8 mouse cellular contexts compared by ENCODE assay signal in the genomic region with DNA sequence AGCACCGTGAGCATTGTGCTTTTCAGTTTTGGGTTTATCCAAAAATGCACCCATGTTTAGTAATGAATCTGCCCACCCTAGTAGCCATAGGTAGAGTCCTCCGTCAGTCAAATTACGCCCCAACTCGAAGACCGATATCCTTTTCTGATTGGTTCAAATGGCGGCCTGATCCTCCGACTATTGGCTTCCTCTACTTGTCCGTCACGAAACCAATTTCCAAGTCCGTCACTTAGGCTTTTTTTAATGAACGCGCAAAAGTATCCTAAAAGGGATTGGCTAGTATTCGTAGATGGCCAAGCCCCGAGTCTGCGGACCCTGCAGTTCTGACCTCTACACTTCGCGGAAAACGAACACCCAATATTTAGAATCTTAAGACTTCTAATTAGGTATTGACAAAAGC.
DNase-seq lines count a peak whose midpoint lies in the region; ATAC-seq and TF ChIP-seq lines count a peak whose summit lies in the region.
"Not testable (repeated sequence)": the region's sequence is repeated elsewhere in the genome, so short reads cannot be mapped to it uniquely, and the experiment has no call there.

No protein-coding gene starts in this region.

- not testable (repeated sequence) for TF ChIP-seq POLR2A in lung, adult 2 months (IDR thresholded peaks at IDR 0.05; ENCODE audit: borderline replicate concordance, extremely low read depth, low read depth, low read length)

- not testable (repeated sequence) for H3K27ac ChIP-seq in heart, embryonic 11.5 days (ENCODE audit: low read depth, low read length); intestine, embryonic 15.5 days; neural tube, embryonic 11.5 days (ENCODE audit: low read depth, low read length)

- H3K4me2 ChIP-seq in heart, embryonic 11.5 days; intestine, embryonic 15.5 days (replicated peaks); neural tube, embryonic 11.5 days (ENCODE audit: low read depth): not testable (repeated sequence)

- not testable (repeated sequence) for H3K9ac ChIP-seq in heart, embryonic 11.5 days (ENCODE audit: low read depth, low read length); intestine, embryonic 15.5 days; neural tube, embryonic 11.5 days (ENCODE audit: low read length)

- TF ChIP-seq CTCF in lung, adult 2 months (IDR thresholded peaks at IDR 0.05; ENCODE audit: insufficient read depth, low read length), result not testable (repeated sequence)

- not testable (repeated sequence) for H3K4me3 ChIP-seq in heart, embryonic 11.5 days (ENCODE audit: low read depth, low read length); intestine, embryonic 15.5 days (replicated peaks); lung, adult 2 months (replicated peaks; ENCODE audit: extremely low read depth, low read depth, low read length); neural tube, embryonic 11.5 days (ENCODE audit: low read depth, low read length)

- peak; percentile 100 for ATAC-seq in erythroid progenitor cell, adult 5-6 weeks (replicated peaks; ENCODE audit: low FRiP score, poor library complexity, severe bottlenecking)
- ATAC-seq in heart, embryonic 11.5 days (replicated peaks; ENCODE audit: insufficient number of reproducible peaks, low FRiP score, low TSS enrichment), result peak; percentile 84
- peak; percentile 97 for ATAC-seq in intestine, embryonic 15.5 days
- peak; percentile 86; the same call in 1 of the 2 replicates for ATAC-seq in neural tube, embryonic 11.5 days (ENCODE audit: insufficient read depth, low FRiP score, low TSS enrichment)

- not testable (repeated sequence) for H3K27me3 ChIP-seq in heart, embryonic 11.5 days (ENCODE audit: control insufficient read depth, insufficient read depth, low read length); intestine, embryonic 15.5 days (replicated peaks); neural tube, embryonic 11.5 days (ENCODE audit: control insufficient read depth, insufficient read depth, low read length)

- DNase-seq in adrenal gland, postnatal 14 days, result peak; percentile 45
- peak; percentile 8 to 11 for DNase-seq in layer of hippocampus, postnatal 36 days
- DNase-seq in lung, adult 2 months, result peak; percentile 4
- DNase-seq in neural tube, embryonic 11.5 days (ENCODE audit: low spot score), result not testable (repeated sequence)
- DNase-seq in thymus, postnatal 25 days, result peak; percentile 14

- 92% methylated on average over 18 of the region's 18 CpGs for WGBS in heart, embryonic 11.5 days (ENCODE audit: insufficient replicate concordance)
- WGBS in intestine, embryonic 15.5 days, result 96% methylated on average over 18 of the region's 18 CpGs
- WGBS in lung, adult 2 months, result 97% methylated on average over 18 of the region's 18 CpGs
- 94% methylated on average over 18 of the region's 18 CpGs for WGBS in neural tube, embryonic 11.5 days

- H3K9me3 ChIP-seq in heart, embryonic 11.5 days (replicated peaks; ENCODE audit: control insufficient read depth, low read length); intestine, embryonic 15.5 days; neural tube, embryonic 11.5 days (ENCODE audit: control insufficient read depth, low read length): not testable (repeated sequence)

- not testable (repeated sequence) for H3K36me3 ChIP-seq in heart, embryonic 11.5 days (ENCODE audit: control insufficient read depth, insufficient read depth, low read length); intestine, embryonic 15.5 days; neural tube, embryonic 11.5 days (ENCODE audit: control insufficient read depth, insufficient read depth, low read length)

- H3K4me1 ChIP-seq in heart, embryonic 11.5 days (ENCODE audit: control insufficient read depth, insufficient read depth, low read length); intestine, embryonic 15.5 days (replicated peaks); lung, adult 2 months (ENCODE audit: control insufficient read depth, insufficient read depth, low read length); neural tube, embryonic 11.5 days (ENCODE audit: control insufficient read depth, insufficient read depth, low read length): not testable (repeated sequence)
